Mouse (Mus musculus) CH12.LX (cell line): ENCODE measurements around the gene Skap1.

Source experiments
- CTCF ChIP-seq, 2 experiments: IDR thresholded peaks in 1 of 2; conservative IDR thresholded peaks in 1 of 2; 2 replicates each; pipeline ENCODE4 v1.5.1; 2011 to 2012; ENCODE audit warnings: low read depth in 2 of 2, low read length in 2 of 2, improper control_type of control experiment in 1 of 2, inconsistent platforms in 1 of 2, mild to moderate bottlenecking in 1 of 2, moderate library complexity in 1 of 2
- POLR2AphosphoS2 ChIP-seq: IDR thresholded peaks from 2 replicates; pipeline ENCODE4 v1.6.1; 2011; ENCODE audit warnings: low read depth, low read length, improper control_type of control experiment

DNA sequence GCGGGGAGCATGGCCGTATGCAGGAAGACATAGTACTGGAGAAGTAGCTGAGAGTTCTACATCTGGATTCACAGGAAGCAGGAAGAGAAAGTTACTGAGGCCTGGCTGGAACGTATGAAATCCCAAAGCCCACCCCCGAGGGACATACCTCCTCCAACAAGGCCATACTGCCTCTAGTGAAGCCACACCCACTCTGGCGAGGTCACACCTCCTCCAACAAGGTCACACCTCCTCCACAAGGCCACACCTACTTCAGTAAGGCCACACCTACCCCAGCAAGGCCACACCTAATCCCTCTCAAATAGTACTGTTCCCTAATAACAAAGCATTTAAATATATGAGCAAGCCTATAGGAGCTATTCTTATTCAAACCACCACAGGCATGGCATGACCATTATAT is 41.4 kb downstream of the Skap1 start:
- no peak for TF ChIP-seq POLR2AphosphoS2
- TF ChIP-seq CTCF (conservative IDR thresholded peaks at IDR 0.05 in 1 of 2, IDR thresholded peaks at IDR 0.05 in 1 of 2; ENCODE audit: low read depth in 2 of 2, low read length in 2 of 2): no peak
